Mouse (Mus musculus) yolk sac, embryonic 10.5 days (tissue): Measurements from ENCODE around the gene Serpinb6a.

ENCODE experiments used
- DNase-seq: peaks from one replicate; pipeline ENCODE4 v3.0.0-alpha.2; 2017; ENCODE audit warnings: low spot score

Serpinb6a gene

GRCm38 (mm10) chr13:33906821-33907220 is 95.8 kb downstream of the Serpinb6a start:
- no peak for DNase-seq

GRCm38 (mm10) chr13:33905176-33905954 is 97.2 kb downstream of the Serpinb6a start, which contains the start of gene Serpinb6c:
Gene Serpinb6c (minus strand): TSS chr13:33905708.
- DNase-seq = no peak

GRCm38 (mm10) chr13:33903290-33903689 is 99.3 kb downstream of the Serpinb6a start:
- DNase-seq = no peak

GRCm38 (mm10) chr13:33894207-33894606 is 108.4 kb downstream of the Serpinb6a start:
- DNase-seq = no peak
